Mouse (Mus musculus): Measurements from ENCODE around the gene Drd4. TPM values are rescaled to one million over a fixed set of nuclear protein-coding genes. Genes with fewer than 3 reads are reported as not detected.
A peak's percentile ranks its signal among the peaks of the same experiment; 100 is the strongest.

Gene Drd4
- polyA plus RNA-seq, 1 experiment from 2014 or later: 0.18 TPM

DNA sequence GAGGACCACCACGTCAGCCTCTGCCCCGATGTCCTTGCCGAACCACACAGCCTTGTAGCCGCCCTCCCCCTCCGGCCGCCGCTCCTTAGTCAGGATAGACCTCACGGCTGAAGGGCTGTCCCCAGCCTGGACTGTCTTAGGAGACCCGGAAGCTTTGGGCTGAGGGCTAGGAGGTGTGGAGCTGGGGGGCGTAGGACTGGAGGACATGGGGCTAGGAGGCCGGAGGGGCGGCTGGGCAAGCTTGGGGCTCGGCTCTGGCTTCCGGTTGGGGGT is 22.6 kb upstream of the Drd4 start:
- Histone ChIP-seq H3K4me1 (replicated peaks) (peaks cover 16% of the 10 kb centered on the region), H3K4me2 (peak overlapping the region; percentile 52), H3K27ac (no peak overlapping the region), H3K27me3 (no peaks in the 10 kb centered on the region), H3K9ac (no peak overlapping the region), H3K4me3 (peak overlapping the region; percentile 19), H3K9me3 (replicated peaks) (no peaks in the 10 kb centered on the region), H3K36me3 (no peaks in the 10 kb centered on the region)
- WGBS: 73% methylated on average over 14 of the region's 14 CpGs
- no peak for ATAC-seq (replicated peaks; ENCODE audit: insufficient number of reproducible peaks, insufficient read depth, low FRiP score, low read depth)

DNA sequence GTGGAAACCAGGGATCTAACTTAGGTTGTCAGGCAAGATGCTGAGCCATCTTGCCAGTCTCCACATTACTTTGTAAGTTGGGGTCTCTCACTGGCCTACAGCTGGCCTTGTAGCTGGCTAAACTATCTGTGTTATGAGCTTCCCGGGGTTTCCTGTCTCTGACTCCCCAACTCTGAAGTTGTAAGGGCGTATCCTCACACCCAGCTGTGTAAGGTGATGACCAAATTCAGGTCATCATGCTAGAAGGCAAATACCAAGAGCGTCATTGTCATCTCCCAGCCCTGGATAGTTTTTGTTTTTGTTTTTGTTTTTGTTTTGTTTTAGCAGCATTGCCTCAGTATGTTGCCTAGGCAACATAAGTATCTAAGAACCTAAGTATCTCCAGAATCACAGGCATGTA is 21.2 kb upstream of the Drd4 start:
- no peak overlapping the region for H3K4me2 ChIP-seq
- no peak overlapping the region for H3K27ac ChIP-seq
- 88% methylated on average over 3 of the region's 3 CpGs for WGBS
- no peaks in the 10 kb centered on the region for H3K36me3 ChIP-seq
- peaks cover 5% of the 10 kb centered on the region; the same call in 1 of the 2 replicates for H3K27me3 ChIP-seq
- H3K4me1 ChIP-seq (replicated peaks): peaks cover 8% of the 10 kb centered on the region
- no peak for ATAC-seq (replicated peaks; ENCODE audit: insufficient number of reproducible peaks, insufficient read depth, low FRiP score, low read depth)
- H3K9me3 ChIP-seq (replicated peaks): no peaks in the 10 kb centered on the region
- H3K4me3 ChIP-seq: no peak overlapping the region
- no peak overlapping the region for H3K9ac ChIP-seq

DNA sequence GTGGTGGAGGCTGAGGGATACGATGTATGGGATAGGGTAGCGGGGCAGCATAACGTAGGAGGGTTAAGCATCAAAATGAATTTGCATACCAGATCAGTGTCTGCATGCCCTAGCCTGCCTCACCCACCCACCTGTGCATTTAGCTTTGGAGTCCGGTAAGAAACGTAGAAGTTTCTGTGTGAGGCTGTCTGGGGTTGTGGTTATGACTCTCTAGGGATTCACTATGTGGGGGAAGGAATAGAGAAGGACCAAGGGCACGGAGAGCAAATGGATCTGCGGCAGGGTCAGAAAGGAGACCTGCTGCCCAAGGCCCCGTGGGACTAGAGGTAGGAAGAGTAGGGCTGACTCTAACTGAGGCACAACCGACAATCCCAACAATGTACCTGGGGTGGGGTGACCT is 16.4 kb upstream of the Drd4 start:
- 84% methylated on average over 9 of the region's 9 CpGs for WGBS
- H3K4me3 ChIP-seq: no peak overlapping the region
- ATAC-seq (replicated peaks; ENCODE audit: insufficient number of reproducible peaks, insufficient read depth, low FRiP score, low read depth): no peak
- no peak overlapping the region for H3K4me2 ChIP-seq
- H3K4me1 ChIP-seq (replicated peaks): peaks cover 11% of the 10 kb centered on the region
- peaks cover 25% of the 10 kb centered on the region for H3K27me3 ChIP-seq
- no peaks in the 10 kb centered on the region for H3K9me3 ChIP-seq (replicated peaks)
- no peak overlapping the region for H3K27ac ChIP-seq
- H3K36me3 ChIP-seq: no peaks in the 10 kb centered on the region
- H3K9ac ChIP-seq: no peak overlapping the region

DNA sequence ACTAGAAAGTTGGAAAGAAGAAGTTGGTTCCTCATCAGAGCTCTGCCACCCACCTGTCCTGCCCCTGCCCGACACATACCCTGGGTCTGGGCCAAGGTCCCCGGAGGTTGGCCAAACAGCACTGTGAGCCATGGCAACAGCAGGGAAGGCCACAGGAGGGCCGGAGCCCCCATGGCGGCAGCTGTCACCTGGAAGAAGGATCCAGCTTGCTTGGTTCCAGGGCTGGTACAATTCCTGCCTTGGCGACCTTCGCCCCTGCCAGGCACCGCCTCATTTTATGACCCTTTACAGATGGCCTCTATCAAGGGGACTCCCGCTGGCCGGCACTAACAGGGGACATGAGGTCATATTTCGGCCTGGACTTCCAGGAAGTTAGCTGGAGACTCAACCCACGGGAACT is 15.3 kb upstream of the Drd4 start, which contains the start of gene Cdhr5:
Gene Cdhr5 (minus strand): TSS at position 241 of the 400 bp plus-strand sequence.
- 75% methylated on average over 11 of the region's 11 CpGs for WGBS

DNA sequence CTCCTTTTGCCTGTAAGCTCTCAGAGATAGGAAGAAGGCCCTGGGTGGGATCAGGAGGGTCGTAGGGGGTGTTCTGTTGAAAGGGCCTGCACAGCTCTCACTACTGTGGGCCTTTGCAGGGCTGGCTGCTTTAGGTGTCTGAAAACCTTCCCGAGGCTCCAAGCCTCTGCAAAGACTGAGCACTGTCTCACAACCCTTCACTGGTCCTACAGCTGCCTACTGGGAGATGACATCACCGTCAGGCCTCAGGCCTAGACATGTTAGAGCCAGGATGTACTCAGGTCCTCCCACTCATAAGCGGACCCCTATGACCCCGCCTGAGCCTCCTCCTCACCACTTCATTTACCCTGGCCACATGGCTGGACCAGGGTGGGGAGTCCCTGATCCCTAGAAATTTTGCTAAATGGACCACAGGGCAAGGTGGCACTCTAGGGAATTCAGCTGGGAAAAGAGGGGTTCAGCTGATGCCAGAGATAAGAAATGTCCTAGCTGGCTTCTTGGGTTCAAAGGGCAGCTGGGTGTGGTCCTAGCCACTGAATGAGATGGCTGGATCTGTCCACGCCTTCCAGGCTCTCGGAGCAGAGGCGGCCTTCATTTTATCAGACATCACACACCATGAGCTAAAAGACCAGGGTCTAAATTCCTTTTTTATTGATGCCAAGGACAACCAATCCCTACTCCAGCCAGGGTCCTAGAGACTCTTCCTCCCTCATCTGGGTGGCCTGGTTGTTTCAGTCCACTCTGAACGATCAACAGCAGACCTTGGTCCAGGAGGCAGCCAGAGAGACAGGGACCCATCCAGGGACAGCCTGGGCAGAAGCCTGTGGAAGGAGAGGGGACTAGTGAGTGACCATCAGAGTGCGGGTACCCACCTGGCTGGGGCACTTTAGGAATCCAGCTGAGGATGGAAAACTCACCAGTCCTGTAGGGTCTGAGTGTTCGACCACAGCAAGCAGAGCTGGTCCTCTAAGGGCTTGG is 13.8 kb upstream of the Drd4 start:
- H3K27me3 ChIP-seq: peaks cover 25% of the 10 kb centered on the region
- WGBS: 78% methylated on average over 11 of the region's 11 CpGs
- ATAC-seq (replicated peaks; ENCODE audit: insufficient number of reproducible peaks, insufficient read depth, low FRiP score, low read depth): peak; percentile 21
- no peak overlapping the region for H3K27ac ChIP-seq
- H3K9ac ChIP-seq: no peak overlapping the region
- H3K4me2 ChIP-seq: peak overlapping the region; percentile 97; the same call in 1 of the 2 replicates
- no peaks in the 10 kb centered on the region for H3K9me3 ChIP-seq (replicated peaks)
- peak overlapping the region; percentile 52; the same call in 1 of the 2 replicates for H3K4me3 ChIP-seq
- no peaks in the 10 kb centered on the region for H3K36me3 ChIP-seq
- H3K4me1 ChIP-seq (replicated peaks): peaks cover 11% of the 10 kb centered on the region

More for the DNA sequence above, 15.3 kb upstream of the Drd4 start, which contains the start of gene Cdhr5:
- Histone ChIP-seq H3K36me3 (no peaks in the 10 kb centered on the region), H3K27me3 (peaks cover 25% of the 10 kb centered on the region), H3K9me3 (replicated peaks) (no peaks in the 10 kb centered on the region), H3K4me3 (no peak within 1 kb of the TSS), H3K27ac (no peak within 1 kb of the TSS), H3K4me1 (replicated peaks) (peaks cover 11% of the 10 kb centered on the region), H3K9ac (no peak within 1 kb of the TSS), H3K4me2 (no peak within 1 kb of the TSS)
- ATAC-seq (replicated peaks; ENCODE audit: insufficient number of reproducible peaks, insufficient read depth, low FRiP score, low read depth): no peak

DNA sequence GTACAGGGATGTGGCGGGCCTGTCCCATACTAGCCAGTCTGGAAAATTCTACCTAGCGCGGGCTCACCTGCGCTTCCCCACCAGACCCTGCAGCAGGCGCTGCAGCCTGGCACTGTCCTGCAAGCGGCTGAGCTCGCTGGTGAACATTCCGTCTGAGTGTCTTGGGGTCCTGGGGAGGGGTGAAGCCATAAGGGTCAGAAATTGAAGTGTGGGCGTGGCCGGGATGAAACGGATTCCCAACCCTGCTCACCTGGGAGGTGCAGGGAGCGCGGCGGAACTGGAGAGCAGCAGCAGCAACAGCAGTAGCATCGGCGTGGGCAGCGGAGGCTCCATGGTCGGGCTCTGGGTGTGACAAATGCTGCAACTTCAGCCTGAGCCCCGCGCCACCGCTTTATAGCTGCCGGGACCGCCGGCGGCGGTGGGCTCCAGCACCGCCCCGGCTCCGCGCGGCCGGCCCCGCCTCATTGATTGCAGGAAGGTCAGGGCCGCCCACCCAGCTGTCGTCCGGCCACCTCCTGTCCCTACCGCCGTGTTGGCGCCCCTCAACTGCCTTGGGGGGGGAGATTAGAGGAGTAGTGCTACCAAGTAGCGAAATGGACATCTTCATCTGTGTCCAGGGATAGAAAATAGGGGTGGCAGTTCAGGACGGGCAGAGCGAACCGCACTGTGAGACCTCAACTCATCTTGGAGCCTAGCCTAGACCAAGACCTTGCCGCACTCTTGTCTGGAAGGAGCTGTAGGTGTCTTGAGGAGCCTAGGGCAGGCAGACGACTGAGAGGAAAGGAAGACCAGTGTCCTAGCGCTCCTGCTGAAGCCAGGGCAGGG is 12.8 kb upstream of the Drd4 start, which contains the start of gene Sct:
Gene Sct (minus strand): TSS at position 368 of the 825 bp plus-strand sequence.
- 3% methylated on average over 46 of the region's 46 CpGs for WGBS

DNA sequence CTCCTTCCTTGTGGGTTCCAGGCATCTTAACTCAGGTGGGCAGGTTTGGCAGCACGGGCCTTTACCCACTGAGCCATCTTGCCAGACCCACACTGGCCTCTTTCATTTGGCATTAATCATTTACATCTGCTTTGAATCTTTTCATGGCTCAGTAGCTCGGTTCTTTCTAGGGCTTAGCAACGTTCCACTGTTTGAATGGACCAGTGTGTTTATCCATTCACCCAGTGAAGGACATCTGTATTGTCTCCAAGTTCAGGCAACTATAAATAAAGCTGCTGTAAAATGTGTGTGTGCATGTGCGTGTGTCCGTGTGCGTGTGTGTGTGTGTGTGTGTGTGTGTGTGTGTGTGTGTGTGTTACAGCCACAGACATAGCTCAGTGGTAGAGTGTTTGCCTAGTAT is 10.4 kb upstream of the Drd4 start:
- peaks cover 20% of the 10 kb centered on the region for H3K27me3 ChIP-seq
- peaks cover 11% of the 10 kb centered on the region for H3K4me1 ChIP-seq (replicated peaks)
- no peak for ATAC-seq (replicated peaks; ENCODE audit: insufficient number of reproducible peaks, insufficient read depth, low FRiP score, low read depth)
- H3K9ac ChIP-seq: no peak overlapping the region
- H3K36me3 ChIP-seq: no peaks in the 10 kb centered on the region
- 74% methylated on average over 6 of the region's 6 CpGs for WGBS
- no peak overlapping the region for H3K27ac ChIP-seq
- no peaks in the 10 kb centered on the region for H3K9me3 ChIP-seq (replicated peaks)
- no peak overlapping the region for H3K4me2 ChIP-seq
- H3K4me3 ChIP-seq: no peak overlapping the region

More for the DNA sequence above, 12.8 kb upstream of the Drd4 start, which contains the start of gene Sct:
- H3K27me3 ChIP-seq: peaks cover 25% of the 10 kb centered on the region
- peak within 1 kb of the TSS; percentile 97 for H3K4me2 ChIP-seq
- peak within 1 kb of the TSS; percentile 52 for H3K4me3 ChIP-seq
- H3K36me3 ChIP-seq: no peaks in the 10 kb centered on the region
- peak; percentile 30; the same call in 1 of the 2 replicates for ATAC-seq (replicated peaks; ENCODE audit: insufficient number of reproducible peaks, insufficient read depth, low FRiP score, low read depth)
- H3K9ac ChIP-seq: peak within 1 kb of the TSS; percentile 57
- H3K27ac ChIP-seq: no peak within 1 kb of the TSS
- H3K4me1 ChIP-seq (replicated peaks): peaks cover 11% of the 10 kb centered on the region
- no peaks in the 10 kb centered on the region for H3K9me3 ChIP-seq (replicated peaks)

DNA sequence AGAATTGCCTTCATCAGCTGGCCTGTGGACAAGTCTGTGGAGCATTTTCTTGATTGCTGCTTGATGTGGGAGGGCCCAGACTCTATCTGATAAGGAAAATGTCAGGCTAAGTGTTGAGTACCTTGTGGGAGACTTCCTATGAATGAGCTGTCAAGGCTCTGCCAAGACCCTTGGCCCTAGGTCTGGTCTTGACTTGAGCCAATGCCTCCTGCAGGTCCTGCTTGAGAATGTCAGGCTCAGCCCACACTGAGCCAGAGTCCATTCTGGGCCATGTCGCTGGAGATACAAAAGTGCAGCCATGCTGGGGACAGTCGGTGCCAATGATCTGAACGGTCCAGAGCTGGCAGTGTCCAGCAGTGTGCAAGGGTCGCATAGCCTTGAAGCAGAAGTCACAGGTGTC is 9.1 kb upstream of the Drd4 start:
- H3K27ac ChIP-seq: no peak overlapping the region
- peaks cover 11% of the 10 kb centered on the region for H3K4me1 ChIP-seq (replicated peaks)
- ATAC-seq (replicated peaks; ENCODE audit: insufficient number of reproducible peaks, insufficient read depth, low FRiP score, low read depth): no peak
- H3K4me2 ChIP-seq: no peak overlapping the region
- H3K36me3 ChIP-seq: no peaks in the 10 kb centered on the region
- no peak overlapping the region for H3K9ac ChIP-seq
- WGBS: 74% methylated on average over 4 of the region's 4 CpGs
- H3K9me3 ChIP-seq (replicated peaks): no peaks in the 10 kb centered on the region
- H3K4me3 ChIP-seq: no peak overlapping the region
- peaks cover 20% of the 10 kb centered on the region for H3K27me3 ChIP-seq

DNA sequence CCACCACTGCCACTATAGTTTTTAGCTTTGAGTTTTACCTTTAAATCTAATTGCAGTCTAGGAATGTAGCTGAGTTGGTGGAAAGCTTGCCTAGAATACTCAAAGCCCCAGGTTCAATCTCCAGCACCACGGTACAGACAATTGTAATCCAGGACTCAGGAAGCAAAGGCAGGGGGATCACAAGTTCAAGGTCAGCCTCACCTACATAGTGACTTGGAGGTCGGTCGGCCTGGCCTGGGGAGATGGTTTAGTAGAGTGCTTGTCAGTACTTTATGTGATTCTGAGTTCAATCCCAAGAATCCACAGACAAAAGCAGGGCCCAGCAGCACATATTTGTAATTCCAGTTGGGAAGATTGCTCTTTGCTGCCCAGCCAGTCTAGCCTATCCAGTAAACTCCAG is 3.8 kb upstream of the Drd4 start:
- no peaks in the 10 kb centered on the region for H3K36me3 ChIP-seq
- no peak overlapping the region for H3K9ac ChIP-seq
- H3K4me3 ChIP-seq: no peak overlapping the region
- no peak overlapping the region for H3K4me2 ChIP-seq
- H3K4me1 ChIP-seq (replicated peaks): peaks cover 10% of the 10 kb centered on the region
- no peak for ATAC-seq (replicated peaks; ENCODE audit: insufficient number of reproducible peaks, insufficient read depth, low FRiP score, low read depth)
- H3K27me3 ChIP-seq: peaks cover 26% of the 10 kb centered on the region
- H3K27ac ChIP-seq: no peak overlapping the region
- H3K9me3 ChIP-seq (replicated peaks): no peaks in the 10 kb centered on the region
- WGBS: 63% methylated on average over 3 of the region's 3 CpGs

DNA sequence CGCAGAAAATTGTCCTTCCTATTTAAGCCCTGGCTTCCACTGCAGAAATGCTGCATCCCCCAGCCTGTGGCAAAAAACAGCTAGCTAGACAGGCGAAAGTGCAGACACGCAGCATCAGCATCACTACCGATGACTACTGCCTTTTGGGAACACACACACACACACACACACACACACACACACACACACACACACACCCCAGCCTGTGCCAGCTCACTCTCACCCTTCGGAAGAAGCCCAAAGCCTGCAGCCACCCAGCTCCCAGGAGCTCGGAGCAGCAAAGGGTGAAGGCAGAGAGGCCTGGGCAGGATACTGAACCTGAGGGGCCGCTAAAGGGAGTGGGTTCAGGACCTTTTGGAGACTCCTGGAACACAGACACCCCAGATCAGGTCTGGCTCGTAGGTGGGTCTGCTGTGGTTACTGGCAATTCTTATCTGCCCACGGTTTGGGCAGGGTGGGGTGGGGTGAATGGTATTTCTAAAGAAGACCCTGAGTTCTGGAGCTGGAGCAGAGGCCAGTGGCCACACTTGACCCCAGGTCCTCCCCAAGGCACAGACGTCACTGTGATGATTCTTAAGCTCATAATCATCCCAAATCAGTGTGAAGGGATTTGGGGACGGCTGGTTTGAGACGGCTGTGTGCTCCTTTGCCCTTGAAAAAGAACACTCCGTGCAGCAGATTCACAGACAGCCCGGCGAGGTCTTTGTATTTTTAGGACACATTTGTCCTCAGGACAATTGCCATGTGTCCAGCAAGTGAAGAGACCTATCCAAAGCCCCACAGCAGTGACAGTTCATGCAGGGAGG is 980 bp downstream of the Drd4 start:
- Histone ChIP-seq H3K27me3 (peaks cover 56% of the 10 kb centered on the region), H3K36me3 (no peaks in the 10 kb centered on the region), H3K9me3 (replicated peaks) (no peaks in the 10 kb centered on the region), H3K4me1 (replicated peaks) (peaks cover 28% of the 10 kb centered on the region), H3K27ac (no peak overlapping the region), H3K4me3 (peak overlapping the region; percentile 51), H3K4me2 (peak overlapping the region; percentile 83; the same call in 1 of the 2 replicates), H3K9ac (no peak overlapping the region)
- 38% methylated on average over 15 of the region's 15 CpGs for WGBS
- ATAC-seq (replicated peaks; ENCODE audit: insufficient number of reproducible peaks, insufficient read depth, low FRiP score, low read depth): no peak
